Mouse (Mus musculus): ENCODE measurements around the gene Ppp1r36. TPM values are rescaled to one million over a fixed set of nuclear protein-coding genes. Genes with fewer than 3 reads are reported as not detected.

Ppp1r36 gene
- total RNA-seq (2015; ENCODE audit: low replicate concordance) (not detected in 2 replicates), total RNA-seq (2017; ENCODE audit: low replicate concordance) (not detected in 2 replicates)

GRCm38 (mm10) chr12:76417433-76417854 lies at the start of gene Ppp1r36:
TSS of gene Ppp1r36 (plus strand) at chr12:76417538.
- ATAC-seq (replicated peaks; ENCODE audit: low FRiP score, poor library complexity, severe bottlenecking), result no peak

GRCm38 (mm10) chr12:76368201-76368789 lies 49.0 kb upstream of the Ppp1r36 start:
- ATAC-seq (replicated peaks; ENCODE audit: low FRiP score, poor library complexity, severe bottlenecking), result no peak

- 0 out of 2 replicates have a peak, but pooled peaks have one; percentile 28 for ATAC-seq (replicated peaks; ENCODE audit: low FRiP score, poor library complexity, severe bottlenecking)
Measured at GRCm38 (mm10) chr12:76368790-76369205, 48.5 kb upstream of the Ppp1r36 start.

- ATAC-seq (replicated peaks; ENCODE audit: low FRiP score, poor library complexity, severe bottlenecking), result peak; percentile 48
Measured at GRCm38 (mm10) chr12:76369206-76369977, 47.9 kb upstream of the Ppp1r36 start, which contains the start of gene Zbtb25. TSS of gene Zbtb25 (minus strand) at chr12:76369602.

GRCm38 (mm10) chr12:76369978-76370830 lies 47.1 kb upstream of the Ppp1r36 start, which contains the start of gene Zbtb1:
TSS of gene Zbtb1 (plus strand) at chr12:76370266.
- ATAC-seq (replicated peaks; ENCODE audit: low FRiP score, poor library complexity, severe bottlenecking), result 0 out of 2 replicates have a peak, but pooled peaks have one; percentile 2

- ATAC-seq (replicated peaks; ENCODE audit: low FRiP score, poor library complexity, severe bottlenecking), result peak; percentile 60
Measured at GRCm38 (mm10) chr12:76370831-76371571, 46.3 kb upstream of the Ppp1r36 start.

GRCm38 (mm10) chr12:76372046-76372445 lies 45.3 kb upstream of the Ppp1r36 start:
- no peak for ATAC-seq (replicated peaks; ENCODE audit: low FRiP score, poor library complexity, severe bottlenecking)

- 0 out of 2 replicates have a peak, but pooled peaks have one; percentile 32 for ATAC-seq (replicated peaks; ENCODE audit: low FRiP score, poor library complexity, severe bottlenecking)
Measured at GRCm38 (mm10) chr12:76372881-76373818, 44.2 kb upstream of the Ppp1r36 start.

- no peak for ATAC-seq (replicated peaks; ENCODE audit: low FRiP score, poor library complexity, severe bottlenecking)
Measured at GRCm38 (mm10) chr12:76373991-76374390, 43.3 kb upstream of the Ppp1r36 start.

- ATAC-seq (replicated peaks; ENCODE audit: low FRiP score, poor library complexity, severe bottlenecking), result no peak
Measured at GRCm38 (mm10) chr12:76374911-76375310, 42.4 kb upstream of the Ppp1r36 start.

GRCm38 (mm10) chr12:76375506-76375905 lies 41.8 kb upstream of the Ppp1r36 start:
- ATAC-seq (replicated peaks; ENCODE audit: low FRiP score, poor library complexity, severe bottlenecking), result 0 out of 2 replicates have a peak, but pooled peaks have one; percentile 25

- peak; percentile 81 for ATAC-seq (replicated peaks; ENCODE audit: low FRiP score, poor library complexity, severe bottlenecking)
Measured at GRCm38 (mm10) chr12:76376649-76377048, 40.7 kb upstream of the Ppp1r36 start.

- ATAC-seq (replicated peaks; ENCODE audit: low FRiP score, poor library complexity, severe bottlenecking), result no peak; the same call in 1 of the 2 replicates
Measured at GRCm38 (mm10) chr12:76377059-76377458, 40.3 kb upstream of the Ppp1r36 start.

GRCm38 (mm10) chr12:76377726-76378125 lies 39.6 kb upstream of the Ppp1r36 start:
- no peak for ATAC-seq (replicated peaks; ENCODE audit: low FRiP score, poor library complexity, severe bottlenecking)

GRCm38 (mm10) chr12:76378556-76378955 lies 38.8 kb upstream of the Ppp1r36 start:
- no peak for ATAC-seq (replicated peaks; ENCODE audit: low FRiP score, poor library complexity, severe bottlenecking)

GRCm38 (mm10) chr12:76380151-76380550 lies 37.2 kb upstream of the Ppp1r36 start:
- no peak for ATAC-seq (replicated peaks; ENCODE audit: low FRiP score, poor library complexity, severe bottlenecking)

- ATAC-seq (replicated peaks; ENCODE audit: low FRiP score, poor library complexity, severe bottlenecking), result no peak
Measured at GRCm38 (mm10) chr12:76385342-76385741, 32.0 kb upstream of the Ppp1r36 start.

- no peak for ATAC-seq (replicated peaks; ENCODE audit: low FRiP score, poor library complexity, severe bottlenecking)
Measured at GRCm38 (mm10) chr12:76388794-76389193, 28.5 kb upstream of the Ppp1r36 start.

All from erythroblast, adult 5-6 weeks (primary cell).